ENCODE assay signal across 8 mouse cellular contexts in the genomic region with DNA sequence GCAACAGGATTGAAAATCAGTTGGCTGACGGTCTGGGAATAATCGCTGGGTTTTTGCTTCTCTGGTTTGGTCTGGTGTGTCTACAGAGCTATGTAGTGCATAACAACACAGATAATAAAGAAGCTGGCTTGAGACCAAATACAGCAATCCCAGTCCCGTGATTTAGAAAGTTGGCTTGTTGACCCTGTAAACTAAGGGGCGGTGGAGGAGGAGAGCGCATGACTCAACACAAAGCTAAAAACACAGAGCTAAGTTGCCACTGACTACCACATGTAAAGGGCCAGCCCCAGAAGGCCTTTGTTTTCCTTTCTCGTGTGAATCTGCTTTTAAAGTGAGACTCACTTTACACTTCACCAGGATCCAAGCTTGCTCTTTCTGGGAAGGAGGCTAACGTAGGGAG. TPM values are rescaled to one million over a fixed set of nuclear protein-coding genes. Genes with fewer than 3 reads are reported as not detected.
DNase-seq lines count a peak whose midpoint lies in the region; ATAC-seq and TF ChIP-seq lines count a peak whose summit lies in the region.

No protein-coding gene starts in this region.

- peak overlapping the region; percentile 26; the same call in 1 of the 2 replicates for H3K4me2 ChIP-seq in heart, postnatal 0 days (ENCODE audit: low read depth, low read length)
- H3K4me2 ChIP-seq in liver, embryonic 13.5 days = no peak overlapping the region

- peak; percentile 62 for DNase-seq in gastrocnemius, adult 18-20 months (ENCODE audit: low spot score)
- DNase-seq in gastrocnemius, postnatal 14 days = no peak
- DNase-seq in adrenal gland, adult 8-10 months = peak; percentile 53
- DNase-seq in heart, postnatal 0 days (ENCODE audit: low spot score) = peak; percentile 94
- no peak for DNase-seq in liver, embryonic 13.5 days
- peak; percentile 57 for DNase-seq in ovary, postnatal 14 days (ENCODE audit: low spot score)
- no peak for DNase-seq in spleen, postnatal 4 days (ENCODE audit: low spot score in 2 of 2)
- DNase-seq in right cerebral cortex, postnatal 36 days (ENCODE audit: low spot score in 2 of 2) = no peak

- H3K36me3 ChIP-seq in heart, postnatal 0 days (replicated peaks; ENCODE audit: control insufficient read depth, insufficient read depth, low read length) = no peaks in the 10 kb centered on the region
- H3K36me3 ChIP-seq in liver, embryonic 13.5 days = no peaks in the 10 kb centered on the region

- WGBS in heart, postnatal 0 days = 13% methylated on average over 7 of the region's 7 CpGs
- 54% methylated on average over 7 of the region's 7 CpGs for WGBS in liver, embryonic 13.5 days (ENCODE audit: insufficient replicate concordance)

- peak overlapping the region; percentile 88 for H3K27ac ChIP-seq in heart, postnatal 0 days (ENCODE audit: low read depth)
- peak overlapping the region; percentile 60 for H3K27ac ChIP-seq in liver, embryonic 13.5 days

- intact Hi-C loops in gastrocnemius, postnatal 14 days (cut with DNase I; ENCODE audit: low total_unique reads) = loop anchor here (10.0 kb wide), 1 partner anchor 86 kb away; no protein-coding TSS in a partner anchor

- H3K9me3 ChIP-seq in heart, postnatal 0 days (replicated peaks; ENCODE audit: control insufficient read depth, low read length) = no peaks in the 10 kb centered on the region
- H3K9me3 ChIP-seq in liver, embryonic 13.5 days (replicated peaks) = no peaks in the 10 kb centered on the region

- peak; percentile 69 for ATAC-seq in heart, postnatal 0 days (ENCODE audit: insufficient read depth, low read depth)
- no peak for ATAC-seq in liver, embryonic 13.5 days (ENCODE audit: low read depth)

- H3K4me1 ChIP-seq in heart, postnatal 0 days (ENCODE audit: control insufficient read depth, insufficient read depth) = peaks cover 24% of the 10 kb centered on the region
- peaks cover 58% of the 10 kb centered on the region for H3K4me1 ChIP-seq in liver, embryonic 13.5 days (replicated peaks)

- H3K9ac ChIP-seq in heart, postnatal 0 days (replicated peaks; ENCODE audit: low read depth, low read length) = no peak overlapping the region
- no peak overlapping the region for H3K9ac ChIP-seq in liver, embryonic 13.5 days

- no peak for TF ChIP-seq CTCF in heart, postnatal 0 days (IDR thresholded peaks at IDR 0.05; ENCODE audit: low read depth)

- H3K27me3 ChIP-seq in heart, postnatal 0 days (ENCODE audit: control insufficient read depth, insufficient read depth, low read length) = no peaks in the 10 kb centered on the region
- H3K27me3 ChIP-seq in liver, embryonic 13.5 days = 0 out of 2 replicates have a peak, but pooled peaks cover 3% of the 10 kb centered on the region

- TF ChIP-seq EP300 in heart, postnatal 0 days (IDR thresholded peaks at IDR 0.05; ENCODE audit: low read depth) = peak; percentile 79; the same call in 1 of the 2 replicates

- no peak overlapping the region for H3K4me3 ChIP-seq in heart, postnatal 0 days (ENCODE audit: low read depth, low read length)
- no peak overlapping the region for H3K4me3 ChIP-seq in liver, embryonic 13.5 days (replicated peaks)

RNA-seq across cellular contexts. Expression of a gene that starts 3.5 kb away (rescaled TPM):
- total RNA-seq in gastrocnemius, adult 18-20 months (2021) = 100 to 1,000 TPM; 281 to 288 TPM
- total RNA-seq in gastrocnemius, postnatal 14 days (2021) = 100 to 1,000 TPM; 330 to 339 TPM
- 1,000 to 10,000 TPM in 2 of 4 experiments, 100 to 1,000 TPM in 2; 972 to 1,094 (median 1,035) TPM for total RNA-seq in adrenal gland, adult 8-10 months (2022)
- total RNA-seq in heart, postnatal 0 days (2014; rRNA removed; ENCODE audit: low replicate concordance) = 388 and 470 TPM in 2 replicates
- 907 and 943 TPM in 2 replicates for polyA plus RNA-seq in heart, postnatal 0 days (2015; fragmentation: Nextera tagmentation; extraction: Ambion mirVana)
- 405 and 461 TPM in 2 replicates for polyA plus RNA-seq in liver, embryonic 13.5 days (2015; fragmentation: Nextera tagmentation; extraction: Ambion mirVana)

Comparison
In these comparisons a context has a peak if more than half of its experiments do, and no peak if none do; other contexts are left out.
1. DNase-seq: peak in gastrocnemius, adult 18-20 months (single experiment), adrenal gland, adult 8-10 months (single experiment), heart, postnatal 0 days (single experiment) and ovary, postnatal 14 days (single experiment); none in gastrocnemius, postnatal 14 days (single experiment), liver, embryonic 13.5 days (single experiment), spleen, postnatal 4 days (0 of 2) and right cerebral cortex, postnatal 36 days (0 of 2).